Mouse (Mus musculus) adrenal gland, adult 8-10 months (tissue): ENCODE data around the gene Fat3. TPM values are rescaled to one million over a fixed set of nuclear protein-coding genes. Genes with fewer than 3 reads are reported as not detected.

Source experiments
- DNase-seq: peaks from one replicate; pipeline ENCODE4 v3.0.0; 2022
- total RNA-seq, 4 experiments: library from RNA; stranded (reverse); gene quantifications; 2 replicates each; pipeline ENCODE4 v1.2.4; 2022

Gene Fat3
- total RNA-seq, 4 experiments from 2014 or later: 2.4 to 4.1 (median 3.3) TPM

DNA sequence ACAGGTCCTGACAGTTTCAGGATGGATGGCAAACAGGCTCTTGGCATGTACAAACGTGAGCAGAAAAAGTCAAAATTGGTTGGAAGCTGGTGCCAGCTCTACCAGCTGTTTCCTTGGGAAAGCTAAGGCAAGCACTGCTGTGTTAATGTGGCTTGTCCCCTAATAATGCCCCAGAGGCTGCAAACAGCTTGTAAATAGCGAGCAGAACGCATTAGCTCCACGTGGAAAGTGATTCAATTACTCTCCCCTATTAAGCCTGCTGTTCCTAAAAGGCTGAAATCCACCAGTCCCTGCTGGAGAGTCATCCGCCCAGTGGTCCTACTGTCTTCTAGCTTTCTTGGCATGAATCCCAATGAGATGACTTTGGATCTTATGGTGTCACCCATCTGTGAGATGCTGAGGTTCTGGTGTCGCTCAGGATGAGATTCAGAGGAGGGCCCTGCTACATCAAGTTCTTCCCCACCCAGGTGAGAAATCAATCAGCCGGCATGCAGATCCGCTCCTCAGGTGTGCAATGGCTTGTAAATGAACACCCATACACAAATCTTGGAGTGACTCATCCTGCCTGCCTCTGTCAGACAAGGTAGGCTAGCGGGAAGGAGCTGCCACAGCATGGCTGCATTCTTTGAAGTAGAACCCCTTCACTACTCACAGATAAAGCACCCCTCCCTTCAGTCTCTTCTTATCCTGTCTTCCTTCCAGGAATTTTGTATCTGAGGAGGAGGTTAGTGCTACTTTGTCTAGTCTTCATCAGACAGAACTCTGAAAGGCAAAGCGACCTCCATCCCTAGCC lies 634.6 kb downstream of the Fat3 start:
- no peak for DNase-seq

DNA sequence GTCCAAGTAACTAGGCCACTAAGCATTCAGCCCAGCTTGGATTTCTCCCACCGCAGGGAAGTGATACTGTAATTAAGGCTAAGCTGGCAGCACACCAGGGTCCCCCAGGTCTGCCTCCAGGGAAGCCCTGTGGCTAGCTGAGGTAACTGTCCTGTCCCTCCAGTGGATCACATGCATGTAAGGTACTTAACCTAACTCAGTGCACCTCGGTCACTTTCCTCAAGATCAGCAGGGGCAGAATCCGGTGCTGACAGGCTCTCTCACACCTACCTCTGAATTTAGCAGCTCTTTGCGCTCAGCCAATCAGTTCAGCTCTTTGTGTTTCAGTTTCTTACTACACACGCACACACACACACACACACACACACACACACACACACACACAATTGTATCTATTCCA lies 639.7 kb downstream of the Fat3 start:
- DNase-seq: no peak
